Mouse (Mus musculus) midbrain, embryonic 12.5 days (tissue): ENCODE measurements around the gene C1ql4. TPM values are rescaled to one million over a fixed set of nuclear protein-coding genes. Genes with fewer than 3 reads are reported as not detected.
"Not testable (repeated sequence)": the region's sequence is repeated elsewhere in the genome, so short reads cannot be mapped to it uniquely, and the experiment has no call there.

Experiments
- ATAC-seq: fragments of 200-750 bp; cut with Nextera tagmentation; 2 replicates; pipeline ENCODE4 v1.8.0; 2017; ENCODE audit warnings: low read depth, moderate TSS enrichment, moderate library complexity; ENCODE audit not compliant: low FRiP score
- H3K27ac ChIP-seq: fragments of 300-500 bp; sonication (generic); replicated peaks from 2 replicates; pipeline ENCODE4 v1.5.1; 2016; ENCODE audit warnings: mild to moderate bottlenecking
- H3K27me3 ChIP-seq: fragments of 300-500 bp; sonication (generic); 2 replicates; pipeline ENCODE4 v1.6.1; 2016; ENCODE audit warnings: mild to moderate bottlenecking
- H3K36me3 ChIP-seq: fragments of 300-500 bp; sonication (generic); 2 replicates; pipeline ENCODE4 v1.6.1; 2016
- H3K4me1 ChIP-seq: fragments of 300-500 bp; sonication (generic); 2 replicates; pipeline ENCODE4 v1.6.1; 2016
- H3K4me2 ChIP-seq: fragments of 300-500 bp; sonication (generic); replicated peaks from 2 replicates; pipeline ENCODE4 v1.6.1; 2016; ENCODE audit warnings: mild to moderate bottlenecking, moderate library complexity
- H3K4me3 ChIP-seq: fragments of 300-500 bp; sonication (generic); 2 replicates; pipeline ENCODE4 v1.5.1; 2016; ENCODE audit warnings: mild to moderate bottlenecking
- H3K9ac ChIP-seq: fragments of 300-500 bp; sonication (generic); replicated peaks from 2 replicates; pipeline ENCODE4 v1.6.1; 2016; ENCODE audit warnings: mild to moderate bottlenecking, moderate library complexity
- H3K9me3 ChIP-seq: fragments of 300-500 bp; sonication (generic); 2 replicates; pipeline ENCODE4 v1.6.1; 2016; ENCODE audit warnings: mild to moderate bottlenecking
- WGBS: fragments of 180-500 bp; shearing (Covaris S2); methylation state at CpG from one replicate; pipeline ENCODE4 v1.1.7; 2016; 5-methylcytosine and 5-hydroxymethylcytosine counted together
- polyA plus RNA-seq: library from polyadenylated mRNA; unstranded; fragments of >200 nt; fragmentation: Nextera tagmentation; extraction: Ambion mirVana; gene quantifications from 2 replicates; pipeline ENCODE4 v1.2.1, GENCODE M21; 2016

Gene C1ql4
- polyA plus RNA-seq, 1 experiment from 2014 or later, result 19.9 TPM

GRCm38 (mm10) chr15:99056332-99056731 is 31.3 kb downstream of the C1ql4 start:
- Histone ChIP-seq H3K36me3 (no peaks in the 10 kb centered on the region), H3K9me3 (no peaks in the 10 kb centered on the region), H3K4me1 (peaks cover 31% of the 10 kb centered on the region), H3K27ac (no peak overlapping the region), H3K9ac (no peak overlapping the region), H3K4me3 (no peak overlapping the region), H3K27me3 (peaks cover 93% of the 10 kb centered on the region), H3K4me2 (peak overlapping the region; percentile 54)
- no peak for ATAC-seq
- 4% methylated on average over 14 of the region's 14 CpGs for WGBS

GRCm38 (mm10) chr15:99055511-99055961 is 32.1 kb downstream of the C1ql4 start:
- Histone ChIP-seq H3K4me2 (peak overlapping the region; percentile 54), H3K36me3 (no peaks in the 10 kb centered on the region), H3K27me3 (peaks cover 94% of the 10 kb centered on the region), H3K9me3 (no peaks in the 10 kb centered on the region), H3K27ac (no peak overlapping the region), H3K4me1 (peaks cover 31% of the 10 kb centered on the region), H3K4me3 (peak overlapping the region; percentile 37), H3K9ac (peak overlapping the region; percentile 17; the same call in 1 of the 2 replicates)
- WGBS, result under 1% methylated on average over 37 of the region's 37 CpGs
- ATAC-seq, result no peak

GRCm38 (mm10) chr15:99055040-99055439 is 32.6 kb downstream of the C1ql4 start, which contains the start of gene Prph:
TSS of gene Prph (plus strand) at chr15:99055174.
- H3K4me2 ChIP-seq, result peak within 1 kb of the TSS; percentile 54
- H3K9ac ChIP-seq, result peak within 1 kb of the TSS; percentile 17; the same call in 1 of the 2 replicates
- no peak for ATAC-seq
- H3K27me3 ChIP-seq, result peaks cover 94% of the 10 kb centered on the region
- no peaks in the 10 kb centered on the region for H3K36me3 ChIP-seq
- no peaks in the 10 kb centered on the region for H3K9me3 ChIP-seq
- H3K4me1 ChIP-seq, result peaks cover 31% of the 10 kb centered on the region
- no peak within 1 kb of the TSS for H3K27ac ChIP-seq
- 1% methylated on average over 30 of the region's 30 CpGs for WGBS
- peak within 1 kb of the TSS; percentile 37 for H3K4me3 ChIP-seq

- WGBS, result 9% methylated on average over 9 of the region's 9 CpGs
- no peak overlapping the region for H3K4me3 ChIP-seq
These were observed 34.2 kb downstream of the C1ql4 start for GRCm38 (mm10) chr15:99053373-99053772.

GRCm38 (mm10) chr15:99049473-99050253 is 38.0 kb downstream of the C1ql4 start:
- H3K36me3 ChIP-seq, result no peaks in the 10 kb centered on the region
- H3K4me3 ChIP-seq, result no peak overlapping the region
- H3K4me1 ChIP-seq, result peaks cover 17% of the 10 kb centered on the region
- H3K9ac ChIP-seq, result no peak overlapping the region
- no peaks in the 10 kb centered on the region for H3K9me3 ChIP-seq
- no peak overlapping the region for H3K4me2 ChIP-seq
- WGBS, result 35% methylated on average over 13 of the region's 13 CpGs
- H3K27ac ChIP-seq, result no peak overlapping the region
- no peak for ATAC-seq
- peaks cover 52% of the 10 kb centered on the region for H3K27me3 ChIP-seq

More at GRCm38 (mm10) chr15:99053373-99053772, 34.2 kb downstream of the C1ql4 start:
- H3K4me2 ChIP-seq, result no peak overlapping the region
- H3K36me3 ChIP-seq, result no peaks in the 10 kb centered on the region
- H3K27me3 ChIP-seq, result peaks cover 78% of the 10 kb centered on the region
- H3K27ac ChIP-seq, result no peak overlapping the region
- H3K9me3 ChIP-seq, result no peaks in the 10 kb centered on the region
- no peak overlapping the region for H3K9ac ChIP-seq
- H3K4me1 ChIP-seq, result peaks cover 31% of the 10 kb centered on the region
- ATAC-seq, result no peak

GRCm38 (mm10) chr15:99045734-99046133 is 41.9 kb downstream of the C1ql4 start:
- not testable (repeated sequence) for H3K9ac ChIP-seq, H3K4me1 ChIP-seq, H3K27ac ChIP-seq, H3K4me2 ChIP-seq, H3K36me3 ChIP-seq, ATAC-seq, H3K4me3 ChIP-seq, H3K9me3 ChIP-seq
- peaks cover 17% of the 10 kb centered on the region for H3K27me3 ChIP-seq
- WGBS, result 75% methylated on average over 6 of the region's 6 CpGs

- no peak for ATAC-seq
- Histone ChIP-seq H3K9ac (no peak overlapping the region), H3K4me2 (no peak overlapping the region), H3K4me3 (no peak overlapping the region), H3K27me3 (peaks cover 11% of the 10 kb centered on the region), H3K4me1 (peaks cover 6% of the 10 kb centered on the region; the same call in 1 of the 2 replicates), H3K27ac (no peak overlapping the region), H3K36me3 (no peaks in the 10 kb centered on the region), H3K9me3 (no peaks in the 10 kb centered on the region)
- 51% methylated on average over 3 of the region's 3 CpGs for WGBS
These were observed 42.8 kb downstream of the C1ql4 start for GRCm38 (mm10) chr15:99044854-99045253.

GRCm38 (mm10) chr15:99042334-99042733 is 45.3 kb downstream of the C1ql4 start:
- H3K27me3 ChIP-seq, result peaks cover 6% of the 10 kb centered on the region

GRCm38 (mm10) chr15:99040920-99041856 is 46.4 kb downstream of the C1ql4 start:
- no peak for ATAC-seq
- H3K27ac ChIP-seq, result no peak overlapping the region
- H3K4me1 ChIP-seq, result peaks cover 6% of the 10 kb centered on the region; the same call in 1 of the 2 replicates
- WGBS, result 44% methylated on average over 21 of the region's 21 CpGs
- no peaks in the 10 kb centered on the region for H3K27me3 ChIP-seq
- no peaks in the 10 kb centered on the region for H3K9me3 ChIP-seq
- no peak overlapping the region for H3K4me2 ChIP-seq
- peaks cover 7% of the 10 kb centered on the region; the same call in 1 of the 2 replicates for H3K36me3 ChIP-seq
- no peak overlapping the region for H3K4me3 ChIP-seq
- no peak overlapping the region for H3K9ac ChIP-seq

More at GRCm38 (mm10) chr15:99042334-99042733, 45.3 kb downstream of the C1ql4 start:
- Histone ChIP-seq H3K4me3 (no peak overlapping the region), H3K4me2 (no peak overlapping the region), H3K4me1 (peaks cover 6% of the 10 kb centered on the region; the same call in 1 of the 2 replicates), H3K9ac (no peak overlapping the region), H3K9me3 (no peaks in the 10 kb centered on the region), H3K27ac (no peak overlapping the region), H3K36me3 (no peaks in the 10 kb centered on the region)
- ATAC-seq, result no peak
- 88% methylated on average over 5 of the region's 5 CpGs for WGBS

- H3K4me1 ChIP-seq, result peaks cover 6% of the 10 kb centered on the region; the same call in 1 of the 2 replicates
- no peak overlapping the region for H3K4me2 ChIP-seq
- H3K27me3 ChIP-seq, result no peaks in the 10 kb centered on the region
- H3K36me3 ChIP-seq, result peaks cover 15% of the 10 kb centered on the region; the same call in 1 of the 2 replicates
- no peak overlapping the region for H3K27ac ChIP-seq
- H3K9me3 ChIP-seq, result no peaks in the 10 kb centered on the region
- H3K4me3 ChIP-seq, result no peak overlapping the region
- 73% methylated on average over 26 of the region's 26 CpGs for WGBS
- no peak overlapping the region for H3K9ac ChIP-seq
- no peak for ATAC-seq
These were observed 47.4 kb downstream of the C1ql4 start for GRCm38 (mm10) chr15:99039996-99040919.

- Histone ChIP-seq H3K36me3 (peaks cover 15% of the 10 kb centered on the region; the same call in 1 of the 2 replicates), H3K9ac (no peak overlapping the region), H3K4me3 (no peak overlapping the region), H3K27me3 (no peaks in the 10 kb centered on the region), H3K27ac (no peak overlapping the region), H3K4me2 (no peak overlapping the region), H3K4me1 (no peaks in the 10 kb centered on the region), H3K9me3 (no peaks in the 10 kb centered on the region)
- 77% methylated on average over 4 of the region's 4 CpGs for WGBS
- no peak for ATAC-seq
These were observed 48.3 kb downstream of the C1ql4 start for GRCm38 (mm10) chr15:99039306-99039705.
